Mouse (Mus musculus) ES-Bruce4 (cell line): ENCODE data around the gene Fam76b. TPM values are rescaled to one million over a fixed set of nuclear protein-coding genes. Genes with fewer than 3 reads are reported as not detected.
A peak's percentile ranks its signal among the peaks of the same experiment; 100 is the strongest.

Experiments used
- H3K27ac ChIP-seq: 2 replicates; pipeline ENCODE4 v1.5.1; 2012; ENCODE audit warnings: low read length, inconsistent platforms; ENCODE audit not compliant: insufficient read depth
- H3K27me3 ChIP-seq: 2 replicates; pipeline ENCODE4 v1.6.1; 2012; ENCODE audit warnings: mild to moderate bottlenecking, low read length, inconsistent platforms; ENCODE audit not compliant: control insufficient read depth, poor library complexity, insufficient read depth, severe bottlenecking
- H3K36me3 ChIP-seq: 2 replicates; pipeline ENCODE4 v1.6.1; 2012; ENCODE audit warnings: inconsistent platforms, mild to moderate bottlenecking, low read length, moderate library complexity; ENCODE audit not compliant: control insufficient read depth, poor library complexity, insufficient read depth, severe bottlenecking
- H3K4me1 ChIP-seq: one replicate; pipeline ENCODE4 v1.8.1; 2011; ENCODE audit warnings: low read length; ENCODE audit not compliant: control insufficient read depth, insufficient read depth
- H3K4me3 ChIP-seq: 2 replicates; pipeline ENCODE4 v1.5.1; 2011; ENCODE audit warnings: low read depth, mild to moderate bottlenecking, low read length
- H3K9ac ChIP-seq: 2 replicates; pipeline ENCODE4 v1.6.1; 2012; ENCODE audit warnings: low read depth, mild to moderate bottlenecking, inconsistent platforms; ENCODE audit not compliant: poor library complexity, severe bottlenecking
- H3K9me3 ChIP-seq: replicated peaks from 2 replicates; pipeline ENCODE4 v1.6.1; 2012; ENCODE audit warnings: mild to moderate bottlenecking, low read length, inconsistent platforms; ENCODE audit not compliant: control insufficient read depth, poor library complexity, insufficient read depth, severe bottlenecking
- CTCF ChIP-seq: IDR thresholded peaks from one replicate; pipeline ENCODE4 v1.8.1; 2011; ENCODE audit warnings: low read depth, low read length
- EP300 ChIP-seq: IDR thresholded peaks from 2 replicates; pipeline ENCODE4 v1.6.1; 2011; ENCODE audit warnings: low read depth, low read length; ENCODE audit not compliant: insufficient read depth
- POLR2A ChIP-seq: IDR thresholded peaks from one replicate; pipeline ENCODE4 v1.8.1; 2011; ENCODE audit warnings: low read length; ENCODE audit not compliant: insufficient read depth
- polyA plus RNA-seq: library from polyadenylated mRNA; stranded (reverse); fragments of >200 nt; gene quantifications from 2 replicates; pipeline ENCODE4 v1.2.4, GENCODE M21; 2011; ENCODE audit warnings: low read depth; ENCODE audit not compliant: missing spikeins, insufficient read depth, insufficient read length

Fam76b gene
- polyA plus RNA-seq, 1 experiment: 58.8 TPM

DNA sequence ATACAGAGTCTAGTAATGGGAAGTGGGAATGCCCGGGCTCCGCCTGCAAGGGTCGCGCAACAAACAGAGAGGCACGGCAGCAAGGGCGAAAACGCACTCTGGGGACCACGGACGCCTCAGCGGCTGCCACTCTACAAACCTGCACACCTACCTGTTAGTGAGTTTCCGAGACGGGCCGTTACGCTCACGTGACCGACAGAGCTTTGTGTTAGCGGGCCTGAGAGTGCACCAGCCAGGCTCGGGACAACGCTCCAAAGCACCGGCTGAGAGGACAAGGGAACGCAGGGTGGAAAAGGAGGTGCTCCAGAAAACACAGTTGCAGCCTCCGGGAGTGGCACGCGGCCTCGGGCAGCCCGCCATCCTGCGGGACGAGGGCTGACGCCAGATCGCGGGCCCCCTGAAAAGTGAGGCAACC lies 1.1 kb upstream of the Fam76b start:
- Histone ChIP-seq H3K9ac (peak overlapping the region; percentile 92), H3K4me1 (no peaks in the 10 kb centered on the region), H3K27me3 (no peaks in the 10 kb centered on the region), H3K9me3 (no peaks in the 10 kb centered on the region), H3K4me3 (peak overlapping the region; percentile 87), H3K36me3 (peaks cover 26% of the 10 kb centered on the region), H3K27ac (peak overlapping the region; percentile 69)
- no peak for TF ChIP-seq CTCF
- peak; percentile 15 for TF ChIP-seq POLR2A
- no peak for TF ChIP-seq EP300

DNA sequence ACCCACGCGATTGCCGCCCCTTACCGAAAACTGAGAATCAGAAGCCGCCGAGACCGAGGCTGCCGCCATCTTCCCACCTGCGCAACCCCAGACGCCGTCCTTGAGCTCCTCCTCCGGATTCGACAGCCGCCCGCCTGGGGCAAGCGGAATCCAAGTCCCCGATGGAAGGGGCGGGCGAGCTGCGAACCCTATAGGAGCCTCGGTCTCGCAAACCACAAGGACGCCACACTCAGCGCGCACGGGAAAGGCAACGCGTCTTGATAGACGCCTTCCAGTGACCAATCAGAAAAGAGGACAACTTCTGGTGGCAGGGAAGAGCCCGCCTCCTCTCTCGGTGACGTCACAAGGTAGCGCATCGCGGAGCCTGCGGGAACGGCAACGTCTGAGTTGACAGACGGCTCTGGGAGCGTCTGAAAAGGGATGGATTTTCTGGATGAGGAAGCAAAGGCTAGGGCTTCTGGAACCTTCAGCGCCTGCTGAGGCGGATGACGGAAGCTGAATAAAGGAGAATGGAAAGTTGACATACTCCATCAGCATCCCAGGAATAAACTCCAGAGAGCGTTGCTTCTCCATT lies 597 bp upstream of the Fam76b start, which contains the start of gene Cep57:
TSS of gene Cep57 (minus strand) at position 276 of the 574 bp plus-strand sequence.
- TF ChIP-seq EP300: no peak
- peak; percentile 62 for TF ChIP-seq POLR2A
- TF ChIP-seq CTCF: no peak
- Histone ChIP-seq H3K9me3 (no peaks in the 10 kb centered on the region), H3K36me3 (peaks cover 28% of the 10 kb centered on the region), H3K4me1 (no peaks in the 10 kb centered on the region), H3K27ac (peak within 1 kb of the TSS; percentile 85), H3K27me3 (no peaks in the 10 kb centered on the region), H3K9ac (peak within 1 kb of the TSS; percentile 94), H3K4me3 (peak within 1 kb of the TSS; percentile 99)

DNA sequence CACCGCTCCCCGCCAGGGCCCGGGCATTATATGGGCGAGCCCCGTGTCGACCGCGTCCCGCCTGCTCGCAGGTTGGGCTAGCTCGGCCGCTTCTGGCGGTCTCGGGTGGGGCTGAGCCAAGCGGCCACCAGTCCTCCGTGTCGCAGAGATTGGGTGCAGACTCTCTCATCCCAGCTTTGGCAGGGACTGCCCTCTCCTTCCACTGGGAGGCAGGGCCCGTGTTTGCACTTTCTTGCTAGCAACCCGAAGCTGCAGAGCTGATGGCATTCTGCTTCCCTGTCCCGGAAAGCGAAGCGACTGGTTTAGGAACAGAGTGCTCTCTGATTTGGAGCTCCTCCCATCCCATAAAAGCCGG lies 548 bp downstream of the Fam76b start:
- Histone ChIP-seq H3K9ac (peak overlapping the region; percentile 94), H3K27ac (peak overlapping the region; percentile 78), H3K27me3 (no peaks in the 10 kb centered on the region), H3K4me1 (no peaks in the 10 kb centered on the region), H3K4me3 (peak overlapping the region; percentile 99), H3K9me3 (no peaks in the 10 kb centered on the region), H3K36me3 (peaks cover 33% of the 10 kb centered on the region)
- TF ChIP-seq CTCF (no peak), POLR2A (no peak), EP300 (no peak)

DNA sequence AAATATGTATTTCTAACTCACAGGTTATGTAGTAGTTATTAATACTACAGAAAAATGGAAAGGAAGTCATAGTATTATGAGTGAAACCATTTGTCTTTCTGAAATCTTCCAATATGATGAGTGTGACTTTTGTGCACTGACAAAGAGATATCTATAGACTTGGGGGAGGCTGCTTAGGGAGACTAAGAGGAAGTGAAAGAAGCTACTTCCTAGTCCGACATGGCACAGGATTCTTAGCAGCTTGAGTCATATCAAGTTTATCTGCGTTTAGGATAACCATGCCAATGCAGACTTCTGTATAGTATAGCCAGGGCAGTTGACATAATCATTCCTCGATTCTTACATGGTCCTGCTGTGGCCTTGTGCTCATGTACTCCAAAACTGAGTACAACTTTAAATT lies 7.7 kb downstream of the Fam76b start:
- TF ChIP-seq POLR2A (no peak), CTCF (no peak), EP300 (no peak)
- no peak overlapping the region for H3K4me3 ChIP-seq
- H3K4me1 ChIP-seq: no peaks in the 10 kb centered on the region
- no peak overlapping the region for H3K27ac ChIP-seq
- H3K9me3 ChIP-seq: no peaks in the 10 kb centered on the region
- no peaks in the 10 kb centered on the region for H3K27me3 ChIP-seq
- H3K36me3 ChIP-seq: peaks cover 80% of the 10 kb centered on the region
- no peak overlapping the region for H3K9ac ChIP-seq

DNA sequence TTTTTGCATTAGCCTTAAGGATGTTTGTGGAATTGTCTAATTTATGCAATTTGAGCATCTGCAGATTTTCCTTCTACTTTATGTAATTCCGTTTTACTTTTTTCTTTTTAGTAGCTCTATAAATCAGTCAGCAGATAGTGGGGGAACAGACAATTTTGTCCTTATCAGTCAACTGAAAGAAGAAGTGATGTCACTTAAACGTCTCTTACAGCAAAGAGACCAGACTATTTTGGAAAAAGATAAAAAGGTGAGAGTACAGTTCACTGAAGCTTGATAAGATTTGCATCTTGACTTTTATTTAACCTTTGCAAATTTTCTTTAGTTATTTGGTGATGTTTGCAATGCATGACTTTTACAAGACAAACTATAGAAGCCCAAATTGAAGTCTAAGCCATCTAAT lies 9.2 kb downstream of the Fam76b start:
- no peaks in the 10 kb centered on the region for H3K27me3 ChIP-seq
- no peak overlapping the region for H3K27ac ChIP-seq
- H3K4me1 ChIP-seq: no peaks in the 10 kb centered on the region
- TF ChIP-seq CTCF (no peak), POLR2A (no peak), EP300 (no peak)
- H3K4me3 ChIP-seq: no peak overlapping the region
- no peak overlapping the region for H3K9ac ChIP-seq
- H3K9me3 ChIP-seq: no peaks in the 10 kb centered on the region
- peaks cover 78% of the 10 kb centered on the region for H3K36me3 ChIP-seq

DNA sequence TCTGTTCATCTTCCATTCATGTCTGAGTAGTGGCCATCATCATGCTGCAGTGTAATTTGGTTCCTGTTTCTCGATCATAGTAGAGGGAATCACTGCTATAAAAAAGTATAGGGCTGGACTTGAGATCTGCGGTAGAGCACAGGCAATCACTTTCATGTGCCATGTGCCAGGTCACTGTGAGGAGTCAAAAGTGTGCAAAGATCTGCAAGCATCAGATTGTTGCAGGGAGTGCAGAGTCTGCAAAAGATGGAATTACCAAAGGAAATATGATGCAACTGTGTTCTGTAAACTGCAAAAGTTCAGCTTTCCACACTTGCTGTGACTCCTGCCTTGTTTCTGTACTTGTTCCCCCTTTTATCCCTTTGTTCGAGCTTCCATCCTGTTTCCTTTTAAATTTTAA lies 20.1 kb downstream of the Fam76b start:
- H3K4me1 ChIP-seq: no peaks in the 10 kb centered on the region
- no peak overlapping the region for H3K9ac ChIP-seq
- H3K27ac ChIP-seq: no peak overlapping the region
- H3K36me3 ChIP-seq: peaks cover 16% of the 10 kb centered on the region
- no peaks in the 10 kb centered on the region for H3K9me3 ChIP-seq
- no peaks in the 10 kb centered on the region for H3K27me3 ChIP-seq
- TF ChIP-seq EP300 (no peak), POLR2A (no peak), CTCF (no peak)
- H3K4me3 ChIP-seq: no peak overlapping the region
